Mouse (Mus musculus): Measurements from ENCODE around the gene Slc26a10.

DNA sequence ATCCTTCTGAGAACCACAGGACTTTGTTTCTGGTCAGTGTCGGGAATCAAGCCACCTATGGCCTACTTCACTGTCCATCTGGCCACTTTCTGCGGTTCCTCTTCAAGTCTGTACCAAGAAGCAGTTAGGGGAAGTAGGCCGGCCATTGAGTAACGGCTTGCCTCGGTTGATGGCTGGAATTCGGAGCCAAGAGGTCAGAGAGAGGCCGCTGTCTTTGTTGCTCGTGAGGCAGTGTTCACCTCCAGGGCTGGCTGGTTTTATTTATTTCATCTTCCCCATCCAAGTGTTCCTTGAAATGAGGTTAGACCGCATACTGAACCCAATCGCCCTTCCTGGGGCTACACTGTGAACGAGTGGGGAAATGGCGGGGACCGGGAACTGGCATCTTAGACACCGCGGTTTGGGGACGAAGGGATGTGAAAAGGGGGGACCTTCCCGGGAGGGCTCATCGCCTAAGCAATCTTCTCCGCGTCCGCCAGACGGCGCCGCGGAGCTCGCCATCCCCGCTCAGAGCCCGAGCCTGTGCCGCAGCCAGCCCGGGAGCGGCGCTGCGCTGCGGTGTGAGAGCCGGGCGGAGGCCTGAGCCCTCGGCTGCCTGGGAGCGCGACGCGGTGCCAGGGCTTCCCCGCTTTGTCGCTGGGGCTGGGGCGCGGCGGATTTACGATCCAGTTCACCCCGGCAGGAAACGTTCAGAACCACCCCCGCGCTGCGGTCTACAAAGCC lies 15.7 kb downstream of the Slc26a10 start, which contains the start of gene B4galnt1:
- TF ChIP-seq POLR2A (IDR thresholded peaks at IDR 0.05; ENCODE audit: low read depth, low read length) (peak; percentile 61; the same call in 1 of the 2 replicates), CTCF (IDR thresholded peaks at IDR 0.05; ENCODE audit: extremely low read depth, insufficient read depth, insufficient read length, insufficient replicate concordance) (peak; percentile 83)
